Mouse (Mus musculus): ENCODE data around the gene Rhbdd1. TPM values are rescaled to one million over a fixed set of nuclear protein-coding genes. Genes with fewer than 3 reads are reported as not detected.

Gene Rhbdd1
- polyA plus RNA-seq, 1 experiment from 2014 or later, result 7.6 TPM

Small RNA genes within 50 kb of the gene (microRNA-seq; reads per million reads assigned to microRNA genes)
- not detected for gene Gm22112

Other genes with a start within 250 kb of the Rhbdd1 start
- 29.5 and 34.3 TPM in 2 replicates for gene Gm9747, start 83.3 kb upstream of the Rhbdd1 start, polyA plus RNA-seq (2016; fragmentation: Nextera tagmentation; extraction: Ambion mirVana)
- 14.0 and 14.7 TPM in 2 replicates for gene Irs1, start 25.0 kb upstream of the Rhbdd1 start, polyA plus RNA-seq (2016; fragmentation: Nextera tagmentation; extraction: Ambion mirVana)